Mouse (Mus musculus) kidney, adult 2 months (tissue): ENCODE measurements at regions not wholly inside any gene's neighbourhood (a gene's known extent, or its start where the extent isn't known, plus 50 kb on each side); places are given as distances from the start of the nearest gene placed in this dataset.

ENCODE experiments used
- CTCF ChIP-seq: fragments of 200-500 bp; conservative IDR thresholded peaks from 2 replicates; pipeline ENCODE4 v1.5.1; 2011; ENCODE audit warnings: low read depth, mild to moderate bottlenecking, control low read depth, low read length, moderate library complexity, mixed read lengths; ENCODE audit not compliant: insufficient read depth, insufficient read length
- POLR2A ChIP-seq: fragments of 200-500 bp; IDR thresholded peaks from one replicate; pipeline ENCODE4 v1.6.1; 2011; ENCODE audit warnings: low read depth, low read length, control low read depth

GRCm38 (mm10) chr11:26789281-26789680, 195.5 kb upstream of the Vrk2 start:
- TF ChIP-seq CTCF (no peak), POLR2A (no peak)
